Mouse (Mus musculus) embryonic stem cell, embryonic (primary cell): ENCODE data around the gene Sptbn1.

Experiments used
- CTCF ChIA-PET, 4 experiments: fragments of 300-600 bp in 2 of 4; fragments of 350-600 bp in 2 of 4; sonication (Branson Sonifier 250); formaldehyde crosslinking; loops; one replicate each; lab custom pipeline; 2022; ENCODE audit warnings: inconsistent platforms in 2 of 4; lab: Charles Lee
- POLR2A ChIA-PET, 4 experiments: fragments of 300-600 bp in 2 of 4; fragments of 350-600 bp in 2 of 4; sonication (Branson Sonifier 250); formaldehyde crosslinking; loops; one replicate each; lab custom pipeline; 2022; ENCODE audit warnings: antibody characterized with exemption in 4 of 4, inconsistent platforms in 1 of 4; lab: Charles Lee

The Sptbn1 gene

GRCm38 (mm10) chr11:30230330-30230771 lies 37.6 kb downstream of the Sptbn1 start:
- CTCF ChIA-PET = no interaction called here
- POLR2A ChIA-PET = no interaction called here

DNA sequence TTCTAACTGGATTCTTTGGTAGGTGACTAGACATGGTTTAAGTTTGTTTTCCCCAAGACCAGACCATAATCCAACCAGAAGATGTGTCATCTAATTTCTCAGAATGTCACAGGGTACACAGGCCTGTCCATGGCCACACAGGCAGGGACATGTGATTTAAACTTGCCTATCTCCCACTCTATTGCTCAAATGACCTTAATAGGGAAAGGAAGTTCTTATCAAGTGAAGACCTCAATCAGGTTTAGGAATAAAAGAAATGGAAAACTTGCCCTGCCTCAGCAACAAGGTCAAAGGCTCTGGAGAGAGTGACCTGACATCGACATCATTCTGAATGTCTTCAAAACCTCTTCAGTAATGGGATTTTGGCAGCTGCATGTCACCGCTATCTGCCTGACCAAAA lies 41.2 kb downstream of the Sptbn1 start:
- CTCF ChIA-PET = interaction anchor here in 1 of 4 experiments (0.7 kb wide), 1 partner anchor 432 kb away, joined by 3 read pairs; no protein-coding TSS in a partner anchor
- POLR2A ChIA-PET = no interaction called here

GRCm38 (mm10) chr11:30224599-30224998 lies 43.4 kb downstream of the Sptbn1 start:
- POLR2A ChIA-PET = interaction anchor here in 1 of 4 experiments (0.7 kb wide), 1 partner anchor 56 kb away, joined by 4 read pairs; no protein-coding TSS in a partner anchor
- CTCF ChIA-PET = no interaction called here

- ChIA-PET CTCF (interaction anchor here in 3 of 4 experiments (0.5 to 1.5 kb wide), 8 partner anchors 15 to 361 kb away, joined by 3 to 6 read pairs (median 4); partner anchors contain the start of gene Eml6 (in 1 of the 3)), POLR2A (interaction anchor here in 3 of 4 experiments (0.5 to 1.9 kb wide), 5 partner anchors 10 to 530 kb away, joined by 3 to 7 read pairs (median 4); partner anchors contain the start of gene Rtn4 (in 1 of the 3))
Observed at GRCm38 (mm10) chr11:30222636-30223035, 45.3 kb downstream of the Sptbn1 start.

DNA sequence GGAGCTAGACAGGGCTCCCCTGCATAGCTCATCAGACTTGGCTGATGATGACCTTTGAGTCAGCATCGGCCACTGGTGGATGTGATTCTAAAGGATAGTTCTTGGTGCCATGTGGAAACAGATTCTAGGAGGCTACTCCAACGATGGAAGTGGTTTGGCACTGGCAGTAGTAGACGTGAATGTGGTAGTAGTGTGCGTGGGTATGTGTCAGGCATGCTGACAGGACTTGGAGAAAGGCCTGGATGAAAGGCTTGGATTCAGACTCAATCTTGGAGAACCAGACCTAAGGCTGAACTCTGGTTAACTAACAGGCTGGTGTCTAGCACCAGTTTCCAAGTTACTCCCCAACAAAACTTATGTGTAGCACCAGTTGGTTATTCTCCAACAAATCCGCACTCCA lies 46.9 kb downstream of the Sptbn1 start:
- POLR2A ChIA-PET = interaction anchor here in 2 of 4 experiments (0.6 to 1.9 kb wide), 3 partner anchors 10 to 69 kb away, joined by 4 to 7 read pairs (median 7); no protein-coding TSS in a partner anchor
- CTCF ChIA-PET = no interaction called here

GRCm38 (mm10) chr11:30218386-30218785 lies 49.6 kb downstream of the Sptbn1 start:
- POLR2A ChIA-PET = interaction anchor here in 1 of 4 experiments (0.6 kb wide), 1 partner anchor 11 kb away, joined by 3 read pairs; no protein-coding TSS in a partner anchor
- CTCF ChIA-PET = interaction anchor here in 1 of 4 experiments (0.6 kb wide), 1 partner anchor 21 kb away, joined by 3 read pairs; no protein-coding TSS in a partner anchor

- ChIA-PET POLR2A (no interaction called here), CTCF (no interaction called here)
Observed at GRCm38 (mm10) chr11:30217496-30217895, 50.5 kb downstream of the Sptbn1 start.

DNA sequence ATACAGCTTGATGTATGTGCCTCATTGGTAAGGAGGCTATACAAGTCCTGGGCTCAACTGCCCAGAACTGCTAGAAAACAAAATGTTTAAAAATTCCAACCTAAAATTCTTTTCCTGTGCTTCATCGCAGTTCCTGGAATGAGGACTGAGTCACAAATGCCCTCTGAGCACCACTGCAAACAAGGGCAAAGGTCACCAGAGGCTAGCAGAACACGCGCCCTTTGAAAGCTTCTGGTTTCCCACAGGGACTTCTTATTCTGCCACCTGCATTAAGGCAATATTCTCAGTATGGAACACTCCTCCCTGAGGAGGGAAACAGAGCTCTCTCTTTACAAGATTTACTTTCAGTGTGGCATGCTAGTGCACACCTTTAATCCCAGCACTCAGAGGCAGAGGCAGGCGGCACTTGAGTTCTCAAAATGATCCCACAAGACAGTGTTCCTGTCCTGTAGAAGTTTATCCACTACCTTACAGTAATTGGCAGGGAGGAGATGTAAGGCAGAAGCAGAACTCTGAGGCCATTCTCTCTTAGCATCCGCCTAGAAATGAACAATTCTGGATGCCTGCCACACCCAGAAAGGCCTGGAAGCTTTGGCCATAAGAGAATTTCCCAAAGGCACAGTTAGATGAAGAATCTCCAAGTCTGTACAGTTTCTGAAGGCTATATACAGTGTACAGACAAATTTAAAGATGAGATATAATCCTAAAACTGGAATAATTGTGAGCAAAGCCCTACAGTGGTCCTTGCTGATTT lies 56.1 kb downstream of the Sptbn1 start:
- ChIA-PET POLR2A (interaction anchor here in 3 of 4 experiments (0.5 to 4.4 kb wide), 7 partner anchors 10 to 674 kb away, joined by 3 to 27 read pairs (median 5); no protein-coding TSS in a partner anchor), CTCF (no interaction called here)

GRCm38 (mm10) chr11:30211141-30211540 lies 56.8 kb downstream of the Sptbn1 start:
- CTCF ChIA-PET = no interaction called here

DNA sequence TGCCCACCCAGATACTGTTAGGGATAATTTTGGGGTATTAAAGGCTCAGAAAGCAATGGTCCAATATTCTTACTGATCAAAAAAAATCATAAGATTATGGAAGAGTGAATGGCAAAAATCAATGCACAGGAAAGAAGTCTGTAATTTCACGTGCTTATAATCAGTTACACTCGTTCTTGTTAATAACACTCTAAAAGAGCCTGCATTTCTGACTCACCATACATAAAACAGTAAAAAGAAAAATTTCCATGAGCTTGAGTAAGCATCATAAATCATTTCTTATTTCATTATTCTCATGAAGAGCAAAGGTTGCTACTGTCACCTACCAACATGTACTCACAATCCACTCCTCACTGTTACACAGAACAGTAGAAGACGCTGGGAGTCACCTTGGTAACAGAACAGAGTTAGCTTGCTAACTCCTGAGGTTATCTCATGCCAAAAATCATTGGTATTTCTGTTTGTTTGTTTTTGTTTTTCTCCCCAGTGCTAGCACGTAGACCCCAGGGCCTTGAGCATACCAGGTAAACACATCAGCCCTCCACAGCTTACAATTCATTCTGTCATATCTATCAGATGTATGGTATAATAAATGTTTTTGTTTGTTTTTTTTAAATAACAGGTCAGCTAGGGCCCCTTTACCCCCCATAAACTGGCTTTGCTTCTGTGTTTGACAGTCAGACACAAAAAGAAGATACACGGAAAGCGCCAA lies 57.7 kb downstream of the Sptbn1 start:
- CTCF ChIA-PET = no interaction called here
- POLR2A ChIA-PET = interaction anchor here in 2 of 4 experiments (1.0 to 4.4 kb wide), 4 partner anchors 12 to 53 kb away, joined by 3 to 27 read pairs (median 6); no protein-coding TSS in a partner anchor

More at GRCm38 (mm10) chr11:30211141-30211540, 56.8 kb downstream of the Sptbn1 start:
- POLR2A ChIA-PET = interaction anchor here in 3 of 4 experiments (1.0 to 4.4 kb wide), 5 partner anchors 11 to 52 kb away, joined by 3 to 27 read pairs (median 6); no protein-coding TSS in a partner anchor

- ChIA-PET POLR2A (no interaction called here), CTCF (no interaction called here)
Observed at GRCm38 (mm10) chr11:30209495-30209894, 58.5 kb downstream of the Sptbn1 start.

DNA sequence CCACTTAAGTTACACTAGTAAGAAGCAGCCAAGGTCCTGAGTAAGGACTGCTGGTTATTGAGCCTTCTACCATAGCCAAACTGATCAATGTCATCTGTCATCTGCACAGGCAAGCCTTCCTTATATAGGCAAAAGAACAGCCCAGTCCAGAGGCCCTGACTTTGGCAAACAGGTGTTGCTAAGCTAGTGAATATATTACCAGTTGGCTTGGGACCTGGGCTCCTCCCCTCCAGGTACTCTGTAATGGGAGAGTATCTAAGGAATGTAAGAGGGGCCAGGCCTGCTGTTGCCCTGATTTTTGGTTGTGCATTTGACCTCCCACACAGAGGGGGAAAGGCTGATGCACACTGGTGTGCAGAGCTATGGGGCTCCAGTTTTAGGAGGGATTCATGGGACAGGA lies 63.6 kb downstream of the Sptbn1 start:
- POLR2A ChIA-PET = interaction anchor here in 1 of 4 experiments (0.9 kb wide), 1 partner anchor 27 kb away, joined by 3 read pairs; no protein-coding TSS in a partner anchor
- CTCF ChIA-PET = interaction anchor here in 1 of 4 experiments (0.7 kb wide), 1 partner anchor 17 kb away, joined by 3 read pairs; no protein-coding TSS in a partner anchor

- CTCF ChIA-PET = no interaction called here
- POLR2A ChIA-PET = interaction anchor here in 3 of 4 experiments (0.7 to 6.4 kb wide), 8 partner anchors 10 to 175 kb away, joined by 3 to 59 read pairs (median 3); partner anchors contain the start of gene Eml6 (in 1 of the 3)
Observed at GRCm38 (mm10) chr11:30200391-30200790, 67.6 kb downstream of the Sptbn1 start.

- CTCF ChIA-PET = interaction anchor here in 2 of 4 experiments (0.6 to 0.8 kb wide), 2 partner anchors 20 kb away, joined by 3 read pairs; no protein-coding TSS in a partner anchor
- POLR2A ChIA-PET = interaction anchor here (0.5 to 6.4 kb wide), 71 partner anchors 9 to 1614 kb away, joined by 3 to 59 read pairs (median 5); partner anchors contain the start of genes Eml6 (in 2 of the 4), Prorsd1 (in 2 of the 4), 4930505A04Rik (in 1 of the 4) and Acyp2 (in 1 of the 4)
Observed at GRCm38 (mm10) chr11:30198091-30198675, 69.8 kb downstream of the Sptbn1 start.

DNA sequence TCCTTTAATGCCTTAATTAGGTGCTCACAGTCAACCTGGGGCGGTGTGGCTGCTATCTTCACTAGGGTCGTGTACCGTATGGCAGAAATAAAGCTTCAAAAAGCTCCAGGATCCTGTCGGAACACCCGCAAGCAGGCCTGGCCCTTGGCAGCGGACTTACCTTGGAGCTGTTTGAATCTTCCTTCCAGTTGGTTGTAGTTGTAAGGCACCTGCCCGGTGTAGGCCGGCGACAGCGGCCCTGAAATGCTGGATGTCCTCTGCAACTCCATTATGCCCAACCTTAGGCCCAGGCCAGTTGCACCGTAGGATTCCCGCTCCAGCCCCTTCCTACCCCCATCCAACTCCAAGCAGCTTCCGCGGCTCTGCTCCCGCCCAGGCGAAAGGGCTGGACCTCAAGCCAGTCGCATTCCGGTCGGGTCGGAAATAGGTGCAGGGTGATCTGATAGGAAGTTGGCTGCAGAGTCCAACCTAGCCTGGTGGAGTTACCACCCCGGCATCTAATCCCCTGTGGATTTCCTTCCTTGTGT lies 70.3 kb downstream of the Sptbn1 start:
- POLR2A ChIA-PET = interaction anchor here (0.5 to 6.4 kb wide), 65 partner anchors 8 to 1614 kb away, joined by 3 to 59 read pairs (median 5); partner anchors contain the start of genes Prorsd1 (in 2 of the 4), 4930505A04Rik (in 1 of the 4), Acyp2 (in 1 of the 4) and Ccdc85a (in 1 of the 4)
- CTCF ChIA-PET = interaction anchor here in 2 of 4 experiments (0.6 to 0.8 kb wide), 2 partner anchors 20 to 21 kb away, joined by 3 read pairs; no protein-coding TSS in a partner anchor

GRCm38 (mm10) chr11:30196368-30197070 lies 71.5 kb downstream of the Sptbn1 start:
- POLR2A ChIA-PET = interaction anchor here in 3 of 4 experiments (0.5 to 6.4 kb wide), 15 partner anchors 9 to 594 kb away, joined by 3 to 59 read pairs (median 5); partner anchors contain the start of gene Eml6 (in 1 of the 3)

More at GRCm38 (mm10) chr11:30196368-30197070, 71.5 kb downstream of the Sptbn1 start:
- CTCF ChIA-PET = interaction anchor here in 1 of 4 experiments (1.2 kb wide), 1 partner anchor 9 kb away, joined by 3 read pairs; no protein-coding TSS in a partner anchor
